Mouse (Mus musculus) embryo, embryonic 10.5 days (tissue): ENCODE measurements at regions not wholly inside any gene's neighbourhood (a gene's known extent, or its start where the extent isn't known, plus 50 kb on each side); places are given as distances from the start of the nearest gene placed in this dataset.

Experiments used
- DNase-seq: peaks from one replicate; pipeline ENCODE4 v3.0.0-alpha.2; 2015; ENCODE audit warnings: low spot score

DNA sequence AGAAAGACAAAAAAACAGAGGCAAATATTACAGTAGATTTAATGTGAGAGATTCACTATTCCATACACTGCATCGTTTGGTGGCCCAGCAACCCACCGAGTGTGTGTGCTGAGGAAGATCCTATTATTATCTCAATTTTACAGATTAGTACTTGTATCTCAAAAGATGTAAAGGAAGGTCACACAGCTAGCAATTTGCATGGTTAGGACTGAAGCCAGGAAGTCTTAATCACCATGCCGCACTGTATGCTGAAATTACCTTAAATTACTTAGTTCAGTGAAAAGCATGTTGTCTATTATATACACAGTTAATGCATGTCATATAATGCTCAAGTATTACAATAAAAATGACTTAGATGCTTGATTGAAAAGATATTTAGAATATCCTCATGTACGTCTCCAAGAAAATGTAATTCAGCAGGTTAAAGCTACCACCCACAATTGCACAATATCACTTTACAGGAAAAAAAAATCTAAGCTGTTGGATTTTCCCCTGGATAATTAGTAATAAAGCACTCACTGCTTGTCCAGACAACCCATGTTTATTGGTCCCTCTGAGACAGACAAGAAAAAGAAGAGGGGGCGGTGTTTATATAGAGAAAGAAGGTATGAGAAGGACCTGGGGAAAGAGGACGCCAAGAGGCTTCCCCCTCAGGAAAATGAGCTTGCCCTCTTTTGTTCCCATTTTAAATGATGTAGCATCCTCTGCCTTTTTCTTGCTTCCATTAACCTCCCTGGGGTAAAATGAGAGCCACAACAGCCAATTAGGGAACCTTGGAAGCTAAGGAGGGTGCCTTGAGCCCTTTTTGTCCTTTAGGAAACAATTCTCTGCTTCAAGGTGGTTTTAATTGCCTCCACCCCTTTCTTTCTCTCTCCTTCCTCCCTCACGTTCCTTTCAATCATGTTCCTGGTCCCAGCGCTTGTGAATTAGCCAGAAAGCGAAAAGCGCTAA, 204.6 kb upstream of the Xrcc4 start:
- peak; percentile 33 for DNase-seq

DNA sequence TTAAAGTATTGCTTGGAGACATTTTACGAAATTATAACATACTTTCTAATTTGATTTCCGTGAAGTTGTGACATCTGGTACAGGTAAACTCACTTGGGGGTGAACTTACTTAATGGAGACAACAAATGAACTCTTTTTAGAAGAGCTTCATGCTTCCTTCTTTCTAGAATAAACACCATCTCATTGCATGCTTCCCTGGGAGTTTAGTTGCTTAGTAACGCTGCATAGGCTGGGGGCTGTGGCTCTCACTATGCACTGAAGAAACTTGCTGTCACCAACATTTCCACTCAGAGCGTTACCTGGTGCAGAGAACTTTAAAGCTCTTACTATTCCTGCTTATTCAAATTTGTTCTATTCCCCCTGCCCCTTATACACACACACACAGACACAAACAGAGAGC, 203.5 kb upstream of the Xrcc4 start:
- DNase-seq = no peak

DNA sequence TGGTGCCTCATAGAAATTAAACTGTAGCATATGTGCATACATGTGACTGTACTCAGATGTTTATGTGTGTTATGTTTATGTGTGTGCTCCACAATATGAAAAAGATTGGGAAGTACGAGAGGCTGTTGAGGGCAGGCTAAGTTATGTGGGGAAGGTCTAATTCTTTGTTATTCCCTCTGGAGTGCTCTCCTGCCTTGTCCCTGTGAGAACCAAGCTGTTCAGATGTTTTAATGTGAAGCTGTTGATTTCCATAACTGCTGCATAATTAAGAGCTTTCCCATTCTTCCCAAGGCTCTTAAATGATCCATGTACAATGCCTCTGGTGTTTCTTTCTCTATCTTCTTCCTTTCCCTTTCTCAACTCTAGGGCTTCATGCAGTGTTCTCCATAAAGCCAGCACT, 202.7 kb upstream of the Xrcc4 start:
- DNase-seq = no peak

DNA sequence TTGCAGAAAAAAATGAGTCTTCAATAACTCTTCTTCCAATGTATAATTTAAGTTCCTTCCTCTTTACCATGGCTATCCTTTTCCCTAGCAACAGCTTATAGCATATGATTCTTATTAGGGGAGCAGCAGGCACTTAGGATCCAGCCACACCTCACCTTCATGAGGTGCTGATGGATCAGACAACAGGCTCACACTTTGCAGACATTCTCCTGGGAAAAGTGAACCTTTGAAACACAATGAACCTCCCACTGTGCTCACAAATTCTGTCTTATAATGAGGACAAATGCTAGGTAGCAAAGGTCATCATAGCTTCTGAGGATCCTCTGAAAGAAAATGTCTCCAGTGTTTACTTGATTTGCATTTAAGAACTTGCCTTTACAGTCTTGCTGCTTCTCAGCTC, 191.6 kb upstream of the Xrcc4 start:
- DNase-seq = no peak

DNA sequence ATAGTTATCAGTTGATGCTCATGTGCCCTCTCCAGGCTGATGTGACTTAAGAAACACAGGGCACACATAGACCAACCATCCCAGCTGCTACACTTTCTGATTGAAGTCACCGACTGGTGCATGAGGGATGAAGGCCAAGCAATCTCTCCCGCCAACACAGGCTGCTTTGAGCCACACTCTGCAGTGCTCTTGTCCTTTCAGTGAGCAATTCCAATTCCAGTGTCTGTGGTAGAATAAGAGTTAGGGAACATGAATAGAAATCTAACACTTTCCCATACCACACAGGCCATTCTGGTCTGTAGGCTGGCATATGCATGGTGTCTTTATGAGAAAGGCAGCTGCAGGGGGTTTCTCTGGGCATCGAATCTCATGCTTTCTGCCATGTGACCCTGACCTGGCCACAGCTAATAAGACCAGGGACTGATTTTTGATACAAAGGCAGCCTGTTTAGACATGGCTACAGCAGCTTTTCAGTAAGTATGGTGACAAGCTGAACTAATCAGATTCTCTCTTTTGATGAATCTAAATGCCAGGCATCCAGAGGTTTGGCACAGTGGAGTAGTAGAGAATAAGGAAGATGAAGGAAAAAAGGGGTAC, 190.5 kb upstream of the Xrcc4 start:
- no peak for DNase-seq

DNA sequence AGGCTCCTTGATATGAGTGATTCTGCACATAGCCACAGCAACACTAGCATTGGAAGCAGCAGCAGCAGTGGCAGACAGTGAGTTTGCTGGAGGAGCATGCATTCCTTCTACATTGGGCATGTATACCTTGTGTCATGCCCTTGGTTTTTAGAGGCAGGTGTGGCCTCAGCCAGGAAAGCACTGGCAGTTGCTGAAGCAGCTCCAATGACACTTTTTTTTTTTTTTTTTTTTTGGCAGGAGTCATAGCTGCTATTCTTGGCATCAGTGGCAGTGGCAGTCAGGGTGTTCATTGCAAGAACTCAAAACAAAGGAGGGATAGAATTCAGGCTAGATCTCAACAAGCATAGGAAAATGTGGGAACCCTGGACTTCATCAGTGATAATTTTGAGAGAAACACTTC, 189.9 kb upstream of the Xrcc4 start:
- DNase-seq = no peak

DNA sequence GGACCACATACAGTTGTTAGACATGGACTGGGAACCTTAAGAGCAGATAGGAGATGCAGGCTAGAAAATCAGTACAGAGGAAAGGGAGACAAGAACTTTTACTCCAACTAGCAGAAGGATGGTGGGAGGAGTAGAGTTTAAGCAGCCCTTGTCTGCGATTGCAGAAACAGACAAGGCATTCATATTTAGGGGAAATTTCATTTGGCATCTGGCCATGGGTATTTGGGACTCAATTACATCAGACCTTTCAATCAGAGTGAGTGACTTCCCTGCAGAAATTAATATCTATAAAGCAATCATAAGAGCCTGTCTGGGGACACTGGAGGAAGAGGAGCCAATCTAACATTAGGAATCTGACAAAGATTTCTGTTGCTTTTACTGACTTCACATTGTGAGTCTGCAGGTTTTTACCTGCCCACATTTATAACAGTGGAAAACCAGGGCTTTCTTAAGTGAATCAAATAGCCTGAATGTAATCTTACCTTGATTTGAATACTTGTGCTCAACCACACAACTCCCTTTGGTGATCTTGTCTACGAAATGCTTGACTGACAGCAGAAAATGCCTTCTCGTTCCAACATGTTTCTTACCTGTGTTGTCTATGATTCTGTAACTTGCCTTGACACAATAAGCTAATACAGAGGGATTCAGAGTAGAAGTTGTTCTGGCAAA, 169.8 kb upstream of the Xrcc4 start:
- no peak for DNase-seq

DNA sequence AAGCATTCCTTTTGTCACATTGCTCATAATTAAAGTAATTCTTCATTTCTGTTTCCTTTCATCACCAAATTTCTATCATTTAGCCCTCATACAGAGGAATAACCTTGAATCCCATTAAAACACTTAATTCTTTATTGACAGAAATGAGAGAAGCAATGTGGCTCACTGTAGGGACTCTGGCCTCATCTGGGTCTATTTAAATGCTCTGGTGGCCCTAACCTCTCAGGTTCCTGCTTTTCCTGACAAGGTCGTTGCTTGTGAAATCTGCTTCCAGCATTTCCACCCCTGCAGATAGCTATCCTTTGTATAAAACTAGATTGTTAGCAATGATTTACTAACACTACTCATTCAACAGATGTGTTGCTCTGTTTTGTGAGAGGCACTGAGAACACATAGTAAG, 163.6 kb upstream of the Xrcc4 start:
- peak; percentile 31 for DNase-seq

DNA sequence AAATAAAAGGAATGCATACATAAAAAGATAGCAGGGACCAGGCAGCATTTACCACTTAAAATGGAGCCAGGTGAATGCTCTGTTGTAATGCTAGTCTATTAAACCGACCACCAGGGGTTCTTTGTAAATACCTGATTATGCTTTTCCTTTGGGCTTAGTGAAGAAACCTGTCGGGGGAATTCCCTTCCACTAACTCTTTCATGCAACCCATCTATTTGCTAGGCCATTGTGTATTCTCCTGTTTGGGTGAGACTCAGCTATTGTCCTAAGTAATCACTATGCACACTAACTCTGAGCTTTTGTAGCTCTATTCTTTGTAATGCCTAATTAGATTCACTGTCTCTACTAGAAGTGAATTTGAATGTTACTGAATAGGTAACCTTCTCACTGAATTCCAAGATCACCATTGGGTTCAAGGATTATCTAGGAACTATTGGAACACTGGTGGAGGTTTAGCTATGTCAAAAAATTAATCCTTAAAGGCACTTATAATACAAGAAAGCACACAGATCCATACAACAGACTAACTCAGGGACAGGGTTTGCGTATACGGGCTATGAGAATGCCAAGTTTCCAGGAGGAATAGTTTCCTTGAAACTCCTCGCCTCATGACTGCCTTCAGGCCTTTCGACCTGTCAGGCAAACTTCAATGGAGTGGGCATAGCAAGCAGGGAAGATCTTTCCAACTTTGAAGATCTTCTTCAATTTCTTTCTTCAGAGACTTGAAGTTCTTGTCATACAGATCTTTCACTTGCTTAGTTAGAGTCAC, 156.8 kb upstream of the Xrcc4 start:
- DNase-seq = no peak

DNA sequence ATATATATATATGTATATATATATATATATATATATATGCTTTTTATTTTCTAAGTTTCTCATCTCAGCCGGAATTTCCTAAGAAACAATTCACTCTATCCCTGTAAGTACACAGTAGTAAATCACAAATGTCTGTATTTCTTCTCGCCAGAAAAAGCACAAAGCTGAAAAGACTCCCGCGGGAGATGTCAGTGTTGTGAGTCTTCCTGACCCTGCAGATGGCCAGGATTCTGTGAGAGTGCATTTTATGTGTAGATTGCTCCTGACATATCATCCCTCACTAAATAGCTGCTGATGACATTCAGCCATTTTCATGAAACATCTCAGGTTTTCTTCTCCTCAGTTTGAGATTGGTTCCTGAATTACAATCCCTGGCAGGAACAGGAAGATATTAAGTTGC, 148.9 kb upstream of the Xrcc4 start:
- DNase-seq = peak; percentile 53

DNA sequence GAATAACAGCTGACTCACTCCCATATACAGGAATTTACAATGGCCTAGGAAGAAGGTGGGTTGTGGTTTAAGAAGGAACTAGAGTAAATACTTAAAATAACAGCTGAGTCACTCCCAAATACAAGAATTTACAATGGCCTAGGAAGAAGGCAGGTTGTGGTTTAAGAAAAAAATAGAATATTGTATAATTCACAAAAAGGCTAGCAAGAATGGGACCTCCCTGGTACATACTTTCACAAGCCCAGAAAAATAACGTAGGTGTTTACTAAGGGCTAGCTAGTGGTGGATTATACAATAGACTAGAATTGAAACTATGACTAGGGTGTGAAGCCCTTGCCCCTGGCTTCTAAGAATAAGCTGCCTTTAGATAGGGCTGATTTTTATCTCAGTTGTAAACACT, 144.6 kb upstream of the Xrcc4 start:
- no peak for DNase-seq

DNA sequence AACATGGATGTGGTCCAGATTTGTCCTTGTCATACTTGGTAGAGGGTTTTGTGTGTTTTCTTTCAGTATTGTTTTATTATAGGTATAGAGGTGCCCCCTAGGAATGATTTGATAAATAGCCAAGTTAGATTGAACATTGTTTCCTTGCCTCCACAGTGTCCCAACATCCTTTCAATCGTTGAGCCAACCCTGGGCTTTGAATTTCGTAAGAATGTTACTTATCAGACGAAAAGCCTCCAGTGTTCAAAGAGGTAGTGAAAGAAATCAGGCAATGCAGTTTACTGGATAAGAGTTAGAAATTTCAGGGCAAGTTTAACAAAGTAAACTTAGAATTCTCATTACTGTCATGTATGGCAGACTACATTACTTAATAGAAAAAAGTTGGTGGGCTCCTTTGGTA, 144.2 kb upstream of the Xrcc4 start:
- DNase-seq = no peak

DNA sequence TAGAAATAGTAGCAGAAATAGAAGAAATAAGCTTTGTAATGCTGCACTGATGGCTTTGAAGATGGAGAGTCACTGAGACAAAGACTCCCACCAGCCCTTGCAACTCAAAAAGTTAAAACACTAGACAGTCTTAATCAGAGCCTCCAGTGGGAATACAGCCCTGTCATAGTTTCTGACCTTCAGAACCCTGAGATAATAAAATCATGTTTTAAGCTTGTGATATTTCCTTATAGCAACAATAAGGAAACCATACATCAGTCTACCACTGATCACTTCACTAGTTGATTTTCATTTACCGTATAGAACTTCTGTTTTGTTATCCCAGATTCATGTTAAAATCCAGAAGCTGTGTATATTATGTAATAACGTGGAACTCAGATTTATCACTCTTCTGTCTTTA, 139.7 kb upstream of the Xrcc4 start:
- no peak for DNase-seq

DNA sequence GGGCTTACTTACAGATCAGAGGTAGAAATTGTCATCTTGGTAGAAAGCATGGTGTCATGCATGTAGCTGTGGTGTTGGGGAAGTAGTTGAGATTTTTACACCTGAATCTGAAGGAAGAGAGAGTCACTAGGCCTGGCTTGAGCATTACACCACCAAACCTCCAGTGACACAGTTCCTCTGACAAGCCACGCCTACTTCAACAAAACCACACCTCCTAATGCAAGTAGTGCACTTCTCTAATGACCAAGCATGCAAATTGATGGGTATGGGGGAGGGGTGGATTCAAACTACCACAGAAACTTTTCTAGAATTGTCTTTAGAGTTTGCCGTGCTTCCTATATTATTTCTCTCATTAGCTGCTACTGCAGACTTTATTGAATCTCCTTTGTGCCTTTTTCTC, 136.8 kb upstream of the Xrcc4 start:
- no peak for DNase-seq

DNA sequence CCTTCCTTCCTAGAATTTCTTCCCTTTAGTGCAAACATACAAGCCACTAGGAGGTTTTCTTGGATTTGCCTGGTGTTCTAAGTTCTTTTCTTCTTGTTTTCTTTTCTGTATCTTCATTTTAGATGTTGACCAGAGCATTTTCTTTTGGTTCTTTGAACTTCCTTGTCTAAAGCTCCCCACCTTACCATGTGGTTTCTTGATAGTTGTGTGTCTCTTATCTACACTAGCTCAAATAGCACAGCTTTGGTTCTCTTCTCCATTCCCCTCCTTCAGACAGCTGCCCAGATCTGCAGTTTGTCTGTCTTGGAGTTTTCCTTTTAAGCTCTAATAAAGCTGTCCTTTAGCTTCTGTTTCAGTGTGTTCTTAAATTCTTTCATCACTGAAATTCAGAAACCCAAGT, 123.0 kb upstream of the Xrcc4 start:
- no peak for DNase-seq

DNA sequence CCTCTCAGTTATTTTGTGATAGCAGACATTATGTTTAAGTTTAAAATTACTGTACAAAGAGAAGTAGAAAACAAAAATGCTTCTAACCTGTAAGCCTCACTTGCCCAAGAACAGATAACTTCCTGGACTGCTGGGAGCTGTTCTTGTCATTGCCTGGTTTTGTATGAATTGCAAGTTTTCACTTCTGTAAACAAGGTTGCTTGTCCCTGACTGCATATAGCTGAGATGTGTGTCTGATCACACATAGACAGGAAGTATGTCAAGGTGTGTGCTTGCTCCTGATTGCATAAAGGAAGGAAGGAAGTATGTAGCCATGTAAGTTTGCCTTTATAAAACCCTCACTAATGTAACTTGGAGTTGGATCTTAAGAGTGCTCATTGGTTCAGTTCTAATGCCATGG, 118.5 kb upstream of the Xrcc4 start:
- DNase-seq = no peak
